ENCODE assay signal across 9 mouse cellular contexts in genomic region chr11:90029354-90029753, GRCm38 (mm10). TPM values are rescaled to one million over a fixed set of nuclear protein-coding genes. Genes with fewer than 3 reads are reported as not detected.
A peak's percentile ranks its signal among the peaks of the same experiment; 100 is the strongest.
DNase-seq lines count a peak whose midpoint lies in the region; ATAC-seq lines count a peak whose summit lies in the region.
"Had no signal": no experiment of that assay in that cellular context is flagged by ENCODE, and none has a peak within 500 bp of the region (broad histone marks: within the 10 kb centered on the region; RNA-seq: fewer than 3 reads in every experiment).

No protein-coding gene starts in this region.

- H3K36me3 ChIP-seq in intestine, embryonic 15.5 days: no peaks in the 10 kb centered on the region
- H3K36me3 ChIP-seq in liver, embryonic 13.5 days: no peaks in the 10 kb centered on the region
- no peaks in the 10 kb centered on the region for H3K36me3 ChIP-seq in neural tube, embryonic 14.5 days (ENCODE audit: control insufficient read depth, insufficient read depth, low read length)

- no peak for ATAC-seq in intestine, embryonic 15.5 days
- ATAC-seq in liver, embryonic 13.5 days (ENCODE audit: low read depth): no peak
- ATAC-seq in neural tube, embryonic 14.5 days (ENCODE audit: low read depth): no peak
- ATAC-seq: Patski had no signal

- H3K27me3 ChIP-seq in intestine, embryonic 15.5 days (replicated peaks): no peaks in the 10 kb centered on the region
- peaks cover 31% of the 10 kb centered on the region for H3K27me3 ChIP-seq in liver, embryonic 13.5 days
- no peaks in the 10 kb centered on the region for H3K27me3 ChIP-seq in neural tube, embryonic 14.5 days (ENCODE audit: control insufficient read depth, insufficient read depth, low read length)

- no peak overlapping the region for H3K9ac ChIP-seq in intestine, embryonic 15.5 days
- no peak overlapping the region for H3K9ac ChIP-seq in liver, embryonic 13.5 days
- H3K9ac ChIP-seq in neural tube, embryonic 14.5 days (replicated peaks; ENCODE audit: low read depth, low read length): no peak overlapping the region

- peaks cover 11% of the 10 kb centered on the region for H3K4me1 ChIP-seq in intestine, embryonic 15.5 days (replicated peaks)
- no peaks in the 10 kb centered on the region for H3K4me1 ChIP-seq in liver, embryonic 13.5 days (replicated peaks)
- H3K4me1 ChIP-seq in neural tube, embryonic 14.5 days (ENCODE audit: control insufficient read depth, insufficient read depth, low read length): no peaks in the 10 kb centered on the region; the same call in 1 of the 2 replicates

- H3K27ac ChIP-seq in intestine, embryonic 15.5 days: no peak overlapping the region
- H3K27ac ChIP-seq in liver, embryonic 13.5 days: no peak overlapping the region
- no peak overlapping the region for H3K27ac ChIP-seq in neural tube, embryonic 14.5 days (ENCODE audit: low read depth, low read length)

- DNase-seq in layer of hippocampus, adult 9-11 months: peak; percentile 55
- DNase-seq in layer of hippocampus, adult 9-10 months (ENCODE audit: low spot score): no peak
- peak; percentile 78 for DNase-seq in adrenal gland, postnatal 14 days
- DNase-seq in gastrocnemius, postnatal 4 days (ENCODE audit: low spot score in 2 of 2): peak; percentile 53 to 76
- no peak for DNase-seq in liver, embryonic 13.5 days
- no peak for DNase-seq in frontal cortex, postnatal 14 days (ENCODE audit: low spot score in 2 of 2)

- WGBS in intestine, embryonic 15.5 days: 38% methylated on average over 10 of the region's 10 CpGs
- WGBS in liver, embryonic 13.5 days (ENCODE audit: insufficient replicate concordance): 35% methylated on average over 10 of the region's 10 CpGs
- WGBS in neural tube, embryonic 14.5 days: 27% methylated on average over 10 of the region's 10 CpGs

- H3K4me3 ChIP-seq in intestine, embryonic 15.5 days (replicated peaks): peak overlapping the region; percentile 18
- H3K4me3 ChIP-seq in liver, embryonic 13.5 days (replicated peaks): 0 out of 2 replicates have a peak overlapping the region, but pooled peaks have one; percentile 6
- H3K4me3 ChIP-seq in neural tube, embryonic 14.5 days (ENCODE audit: low read depth, low read length): no peak overlapping the region

- H3K4me2 ChIP-seq in intestine, embryonic 15.5 days (replicated peaks): peak overlapping the region; percentile 54
- H3K4me2 ChIP-seq in liver, embryonic 13.5 days: peak overlapping the region; percentile 15
- peak overlapping the region; percentile 38 for H3K4me2 ChIP-seq in neural tube, embryonic 14.5 days (ENCODE audit: low read depth, low read length)

- no peaks in the 10 kb centered on the region for H3K9me3 ChIP-seq in intestine, embryonic 15.5 days
- H3K9me3 ChIP-seq in liver, embryonic 13.5 days (replicated peaks): no peaks in the 10 kb centered on the region
- H3K9me3 ChIP-seq in neural tube, embryonic 14.5 days (ENCODE audit: control insufficient read depth, low read length): no peaks in the 10 kb centered on the region

RNA-seq across cellular contexts. Expression of gene Tmem100, which starts 0.8 kb away (rescaled TPM):
- total RNA-seq in adrenal gland, postnatal 14 days (2021): 4.2 and 5.1 TPM in 2 replicates
- 10 to 100 TPM; 20.2 to 30.9 TPM for total RNA-seq in gastrocnemius, postnatal 4 days (2021)
- polyA plus RNA-seq in intestine, embryonic 15.5 days (2015; fragmentation: Nextera tagmentation; extraction: Ambion mirVana): 14.8 and 16.3 TPM in 2 replicates
- polyA plus RNA-seq in liver, embryonic 13.5 days (2015; fragmentation: Nextera tagmentation; extraction: Ambion mirVana): 0.33 and 0.61 TPM in 2 replicates
- polyA plus RNA-seq in neural tube, embryonic 14.5 days (2014; fragmentation: Nextera tagmentation; extraction: Ambion mirVana): 25.1 and 25.5 TPM in 2 replicates
- polyA plus RNA-seq: Patski had no signal

RNA-seq across cellular contexts. Expression of gene Pctp, which starts 26.7 kb away (rescaled TPM):
- total RNA-seq in adrenal gland, postnatal 14 days (2021): 7.7 and 8.3 TPM in 2 replicates
- 1 to 10 TPM; 2.6 to 3.1 TPM for total RNA-seq in gastrocnemius, postnatal 4 days (2021)
- 19.7 and 20.3 TPM in 2 replicates for polyA plus RNA-seq in intestine, embryonic 15.5 days (2015; fragmentation: Nextera tagmentation; extraction: Ambion mirVana)
- 10.9 and 12.4 TPM in 2 replicates for polyA plus RNA-seq in liver, embryonic 13.5 days (2015; fragmentation: Nextera tagmentation; extraction: Ambion mirVana)
- polyA plus RNA-seq in neural tube, embryonic 14.5 days (2014; fragmentation: Nextera tagmentation; extraction: Ambion mirVana): 0.90 and 1.5 TPM in 2 replicates

Comparison
In these comparisons a context has a peak if more than half of its experiments do, and no peak if none do; other contexts are left out.
1. DNase-seq: peak in layer of hippocampus, adult 9-11 months (single experiment), adrenal gland, postnatal 14 days (single experiment) and gastrocnemius, postnatal 4 days (2 of 2); none in layer of hippocampus, adult 9-10 months (single experiment), liver, embryonic 13.5 days (single experiment) and frontal cortex, postnatal 14 days (0 of 2).
2. Peak in every context shown above with its lines, with median percentiles within 50 percentile points of each other: H3K4me2 ChIP-seq.